Mouse (Mus musculus) liver, adult 2 months (tissue): ENCODE measurements at regions not wholly inside any gene's neighbourhood (a gene's known extent, or its start where the extent isn't known, plus 50 kb on each side); places are given as distances from the start of the nearest gene placed in this dataset.

Experiments used
- DNase-seq: peaks from one replicate; pipeline ENCODE4 v3.0.0-alpha.2; 2011; ENCODE audit warnings: low read depth, low spot score; ENCODE audit errors: extremely low read depth
- H3K27ac ChIP-seq: fragments of 200-500 bp; replicated peaks from 2 replicates; pipeline ENCODE4 v1.5.1; 2012; ENCODE audit warnings: low read depth, mild to moderate bottlenecking, control low read depth, inconsistent platforms, low read length; ENCODE audit not compliant: insufficient read depth
- H3K27me3 ChIP-seq: fragments of 200-500 bp; 2 replicates; pipeline ENCODE4 v1.6.1; 2012; ENCODE audit warnings: mild to moderate bottlenecking, moderate library complexity, low read length, inconsistent platforms; ENCODE audit not compliant: control insufficient read depth, insufficient read depth
- H3K36me3 ChIP-seq: fragments of 200-500 bp; 2 replicates; pipeline ENCODE4 v1.6.1; 2012; ENCODE audit warnings: low read length, inconsistent platforms; ENCODE audit not compliant: control insufficient read depth, insufficient read depth
- H3K4me1 ChIP-seq: fragments of 200-500 bp; 2 replicates; pipeline ENCODE4 v1.6.1; 2011; ENCODE audit warnings: low read length; ENCODE audit not compliant: control insufficient read depth, insufficient read depth
- H3K4me3 ChIP-seq: fragments of 200-500 bp; 2 replicates; pipeline ENCODE4 v1.5.1; 2011; ENCODE audit warnings: low read depth, mild to moderate bottlenecking, control low read depth, low read length, moderate library complexity; ENCODE audit not compliant: insufficient read depth
- H3K79me2 ChIP-seq: fragments of 200-500 bp; 2 replicates; pipeline ENCODE4 v1.6.1; 2012; ENCODE audit warnings: inconsistent platforms, mild to moderate bottlenecking, low read length, moderate library complexity; ENCODE audit not compliant: control insufficient read depth, insufficient read depth
- H3K9ac ChIP-seq: fragments of 200-500 bp; 2 replicates; pipeline ENCODE4 v1.6.1; 2012; ENCODE audit warnings: low read depth, mild to moderate bottlenecking, control low read depth, inconsistent platforms, low read length
- CTCF ChIP-seq: fragments of 200-500 bp; IDR thresholded peaks from 2 replicates; pipeline ENCODE4 v1.5.1; 2011; ENCODE audit warnings: low read depth, low read length, control low read depth
- POLR2A ChIP-seq: fragments of 200-500 bp; IDR thresholded peaks from 2 replicates; pipeline ENCODE4 v1.6.1; 2011; ENCODE audit warnings: low read length, control low read depth; ENCODE audit not compliant: insufficient read depth; ENCODE audit errors: extremely low read depth
- WGBS: fragments of 180-500 bp; shearing (Covaris S2); methylation state at CpG from one replicate; pipeline ENCODE4 v1.1.7; 2018; 5-methylcytosine and 5-hydroxymethylcytosine counted together

- TF ChIP-seq POLR2A (no peak), CTCF (no peak)
- no peak for DNase-seq
- 63% methylated on average over 8 of the region's 8 CpGs for WGBS
Observed at GRCm38 (mm10) chr4:57362652-57363051, 61.0 kb upstream of the Ptpn3 start.

GRCm38 (mm10) chr4:57369736-57370373 is 64.2 kb upstream of the Palm2 start:
- 16% methylated on average over 12 of the region's 12 CpGs for WGBS
- H3K36me3 ChIP-seq = no peaks in the 10 kb centered on the region
- H3K79me2 ChIP-seq = no peaks in the 10 kb centered on the region
- DNase-seq = peak; percentile 56
- no peaks in the 10 kb centered on the region for H3K4me1 ChIP-seq
- H3K9ac ChIP-seq = no peak overlapping the region
- TF ChIP-seq POLR2A (no peak), CTCF (peak; percentile 93)
- H3K27me3 ChIP-seq = no peaks in the 10 kb centered on the region
- no peak overlapping the region for H3K4me3 ChIP-seq
- H3K27ac ChIP-seq = no peak overlapping the region

More at GRCm38 (mm10) chr4:57362652-57363051, 61.0 kb upstream of the Ptpn3 start:
- no peak overlapping the region for H3K9ac ChIP-seq
- H3K27ac ChIP-seq = no peak overlapping the region
- no peaks in the 10 kb centered on the region for H3K4me1 ChIP-seq
- no peaks in the 10 kb centered on the region for H3K79me2 ChIP-seq
- H3K4me3 ChIP-seq = no peak overlapping the region
- no peaks in the 10 kb centered on the region for H3K27me3 ChIP-seq
- no peaks in the 10 kb centered on the region for H3K36me3 ChIP-seq

GRCm38 (mm10) chr4:57377872-57378271 is 56.2 kb upstream of the Palm2 start:
- Histone ChIP-seq H3K27me3 (no peaks in the 10 kb centered on the region), H3K79me2 (no peaks in the 10 kb centered on the region), H3K9ac (no peak overlapping the region), H3K36me3 (no peaks in the 10 kb centered on the region), H3K4me3 (no peak overlapping the region), H3K27ac (no peak overlapping the region), H3K4me1 (no peaks in the 10 kb centered on the region)
- no peak for TF ChIP-seq CTCF
- no peak for TF ChIP-seq POLR2A
- WGBS = 48% methylated on average over 5 of the region's 5 CpGs
- DNase-seq = no peak

GRCm38 (mm10) chr4:57380063-57380800 is 53.8 kb upstream of the Palm2 start:
- no peak for DNase-seq
- Histone ChIP-seq H3K9ac (no peak overlapping the region), H3K36me3 (no peaks in the 10 kb centered on the region), H3K79me2 (no peaks in the 10 kb centered on the region), H3K4me3 (no peak overlapping the region), H3K4me1 (no peaks in the 10 kb centered on the region), H3K27ac (no peak overlapping the region), H3K27me3 (no peaks in the 10 kb centered on the region)
- WGBS = 70% methylated on average over 9 of the region's 9 CpGs
- TF ChIP-seq CTCF = no peak
- TF ChIP-seq POLR2A = no peak

GRCm38 (mm10) chr4:57381306-57381705 is 52.7 kb upstream of the Palm2 start:
- no peak overlapping the region for H3K4me3 ChIP-seq
- H3K36me3 ChIP-seq = no peaks in the 10 kb centered on the region
- H3K4me1 ChIP-seq = no peaks in the 10 kb centered on the region
- 73% methylated on average over 4 of the region's 4 CpGs for WGBS
- DNase-seq = no peak
- H3K79me2 ChIP-seq = no peaks in the 10 kb centered on the region
- TF ChIP-seq POLR2A (no peak), CTCF (no peak)
- no peak overlapping the region for H3K9ac ChIP-seq
- H3K27ac ChIP-seq = no peak overlapping the region
- H3K27me3 ChIP-seq = no peaks in the 10 kb centered on the region
